Mouse (Mus musculus) heart, postnatal 4 days (tissue): ENCODE data around the gene Ackr4. TPM values are rescaled to one million over a fixed set of nuclear protein-coding genes. Genes with fewer than 3 reads are reported as not detected.

ENCODE experiments used
- DNase-seq: peaks from one replicate; pipeline ENCODE4 v3.0.0; 2021
- total RNA-seq, 2 experiments: library from RNA; stranded (reverse); gene quantifications; 2 replicates each; pipeline ENCODE4 v1.2.3; 2021

The Ackr4 gene
- total RNA-seq, 2 experiments from 2014 or later = 4.3 to 6.3 TPM

GRCm38 (mm10) chr9:104104986-104105385, 21.7 kb downstream of the Ackr4 start:
- DNase-seq = no peak

- no peak for DNase-seq
Measured at GRCm38 (mm10) chr9:104102901-104103300, 23.8 kb downstream of the Ackr4 start.

- DNase-seq = peak; percentile 17
Measured at GRCm38 (mm10) chr9:104102301-104102700, 24.4 kb downstream of the Ackr4 start.

GRCm38 (mm10) chr9:104101458-104101857, 25.3 kb downstream of the Ackr4 start:
- DNase-seq = no peak

- DNase-seq = no peak
Measured at GRCm38 (mm10) chr9:104100822-104101221, 25.9 kb downstream of the Ackr4 start.

- DNase-seq = no peak
Measured at GRCm38 (mm10) chr9:104099060-104099459, 27.7 kb downstream of the Ackr4 start.

- no peak for DNase-seq
Measured at GRCm38 (mm10) chr9:104098256-104098655, 28.5 kb downstream of the Ackr4 start.

GRCm38 (mm10) chr9:104092945-104093344, 33.8 kb downstream of the Ackr4 start:
- no peak for DNase-seq

GRCm38 (mm10) chr9:104088555-104088954, 38.2 kb downstream of the Ackr4 start:
- peak; percentile 51 for DNase-seq

- DNase-seq = no peak
Measured at GRCm38 (mm10) chr9:104085730-104086429, 40.9 kb downstream of the Ackr4 start.

GRCm38 (mm10) chr9:104080038-104080437, 46.7 kb downstream of the Ackr4 start:
- no peak for DNase-seq

- DNase-seq = peak; percentile 53
Measured at GRCm38 (mm10) chr9:104079379-104079778, 47.4 kb downstream of the Ackr4 start.

- DNase-seq = no peak
Measured at GRCm38 (mm10) chr9:104078780-104079179, 48.0 kb downstream of the Ackr4 start.

GRCm38 (mm10) chr9:104075808-104076207, 50.9 kb downstream of the Ackr4 start:
- no peak for DNase-seq

GRCm38 (mm10) chr9:104070863-104071604, 55.7 kb downstream of the Ackr4 start:
- DNase-seq = no peak

GRCm38 (mm10) chr9:104070241-104070640, 56.5 kb downstream of the Ackr4 start:
- no peak for DNase-seq

- DNase-seq = no peak
Measured at GRCm38 (mm10) chr9:104064571-104064970, 62.2 kb downstream of the Ackr4 start.

- DNase-seq = peak; percentile 88
Measured at GRCm38 (mm10) chr9:104063244-104063961, 63.3 kb downstream of the Ackr4 start, which contains the start of gene Acad11. Acad11 (plus strand) TSS chr9:104063377.

GRCm38 (mm10) chr9:104062430-104063243, 64.1 kb downstream of the Ackr4 start, which contains the start of gene Uba5:
Uba5 (minus strand) TSS chr9:104063134.
- DNase-seq = peak; percentile 80

GRCm38 (mm10) chr9:104051028-104051427, 75.7 kb downstream of the Ackr4 start:
- DNase-seq = no peak

- DNase-seq = no peak
Measured at GRCm38 (mm10) chr9:104043676-104044075, 83.1 kb downstream of the Ackr4 start.

GRCm38 (mm10) chr9:104040362-104040761, 86.4 kb downstream of the Ackr4 start, which contains the start of gene Gm28305:
Gm28305 (plus strand) TSS chr9:104040662.
- DNase-seq = no peak
